Mouse (Mus musculus): Measurements from ENCODE around the gene Trarg1.

- TF ChIP-seq CTCF (conservative IDR thresholded peaks at IDR 0.05; ENCODE audit: low read length) (no peak), NANOG (IDR thresholded peaks at IDR 0.05; ENCODE audit: borderline replicate concordance, low read length) (peak; percentile 80; the same call in 1 of the 2 replicates)
Measured at GRCm38 (mm10) chr11:76657450-76657970, 22.1 kb upstream of the Trarg1 start.

Measured in E14TG2a.4 (cell line).